Mouse (Mus musculus): ENCODE data around the gene Gpr171. TPM values are rescaled to one million over a fixed set of nuclear protein-coding genes. Genes with fewer than 3 reads are reported as not detected.
A peak's percentile ranks its signal among the peaks of the same experiment; 100 is the strongest.
"Not testable (repeated sequence)": the region's sequence is repeated elsewhere in the genome, so short reads cannot be mapped to it uniquely, and the experiment has no call there.

Gpr171 gene
- polyA plus RNA-seq, 1 experiment from 2014 or later: 1.6 TPM

DNA sequence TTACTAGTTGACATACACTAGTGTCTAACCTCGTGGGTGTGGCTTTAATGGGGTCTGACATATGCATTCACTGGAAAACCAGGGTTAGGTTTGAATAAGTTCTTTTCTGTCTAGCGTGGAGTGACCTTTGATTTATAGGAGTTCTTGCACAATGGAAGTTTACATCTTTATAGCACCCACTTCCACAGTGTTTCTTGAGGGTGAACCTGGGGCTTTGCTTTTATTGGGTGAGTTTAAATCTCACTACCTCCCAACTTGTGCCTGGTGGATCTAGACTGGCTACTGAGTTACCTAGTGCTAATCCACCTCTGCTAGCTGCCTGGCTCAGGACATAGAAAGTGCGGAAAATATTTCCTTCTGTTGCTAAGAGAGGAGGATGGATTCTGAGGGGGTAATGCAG is 10.3 kb upstream of the Gpr171 start:
- Histone ChIP-seq H3K27ac (replicated peaks) (no peak overlapping the region), H3K4me1 (no peaks in the 10 kb centered on the region), H3K4me3 (replicated peaks) (no peak overlapping the region), H3K4me2 (no peak overlapping the region), H3K9me3 (replicated peaks) (no peaks in the 10 kb centered on the region), H3K27me3 (replicated peaks) (no peaks in the 10 kb centered on the region), H3K9ac (replicated peaks) (no peak overlapping the region), H3K36me3 (0 out of 2 replicates have a peak, but pooled peaks cover 10% of the 10 kb centered on the region)
- ATAC-seq (ENCODE audit: low FRiP score): no peak
- WGBS: 70% methylated on average over 3 of the region's 3 CpGs

DNA sequence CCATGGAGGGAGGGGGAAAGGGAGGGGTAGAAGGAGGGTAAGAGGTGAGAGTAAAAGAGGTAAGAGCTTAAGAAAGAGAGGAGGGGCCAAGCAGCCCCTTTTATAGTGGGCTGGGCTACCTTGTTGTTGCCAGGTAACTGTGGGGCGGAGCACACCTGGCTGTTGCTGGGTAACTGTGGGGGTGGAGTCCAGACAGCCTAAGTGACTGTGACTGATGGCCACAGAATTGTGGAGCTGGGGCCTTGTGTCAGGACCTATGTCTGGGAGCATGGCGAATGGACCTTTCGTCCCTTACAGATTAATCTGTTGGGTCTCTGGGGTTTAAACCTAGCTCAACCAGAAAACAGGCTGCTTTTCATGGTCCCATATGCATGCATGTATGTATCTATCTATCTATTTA is 8.2 kb upstream of the Gpr171 start:
- H3K4me2 ChIP-seq; H3K36me3 ChIP-seq; H3K9ac ChIP-seq (replicated peaks); H3K27me3 ChIP-seq (replicated peaks); H3K4me3 ChIP-seq (replicated peaks); ATAC-seq (ENCODE audit: low FRiP score); H3K9me3 ChIP-seq (replicated peaks); H3K27ac ChIP-seq (replicated peaks); H3K4me1 ChIP-seq: not testable (repeated sequence)
- WGBS: 90% methylated on average over 3 of the region's 3 CpGs

DNA sequence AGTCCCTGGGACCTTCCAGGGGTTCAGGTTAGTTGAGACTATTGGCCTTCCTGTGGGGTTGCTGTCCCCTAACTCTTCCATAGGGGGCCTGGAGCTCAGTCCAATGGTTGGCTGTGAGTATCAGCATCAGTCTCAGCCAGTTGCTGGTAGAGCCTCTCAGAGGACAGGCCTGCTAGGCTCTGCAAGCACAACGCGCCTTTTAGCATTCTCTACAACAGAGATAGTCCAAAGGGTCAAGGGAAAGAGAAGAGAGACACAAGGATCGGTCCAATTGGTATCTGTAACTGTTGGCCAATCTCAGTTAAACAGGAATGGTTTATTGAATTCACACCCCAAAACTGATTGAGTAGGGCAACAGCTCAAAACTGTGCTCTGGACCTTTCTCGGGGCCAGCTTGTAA is 5.8 kb upstream of the Gpr171 start:
- no peak overlapping the region for H3K4me3 ChIP-seq (replicated peaks)
- no peaks in the 10 kb centered on the region for H3K27me3 ChIP-seq (replicated peaks)
- H3K9ac ChIP-seq (replicated peaks): no peak overlapping the region
- WGBS: 98% methylated on average over 4 of the region's 4 CpGs
- H3K27ac ChIP-seq (replicated peaks): no peak overlapping the region
- no peak for ATAC-seq (ENCODE audit: low FRiP score)
- H3K36me3 ChIP-seq: 0 out of 2 replicates have a peak, but pooled peaks cover 2% of the 10 kb centered on the region
- H3K4me1 ChIP-seq: no peaks in the 10 kb centered on the region
- H3K9me3 ChIP-seq (replicated peaks): no peaks in the 10 kb centered on the region
- H3K4me2 ChIP-seq: no peak overlapping the region

GRCm38 (mm10) chr3:59104462-59104861 is 2.8 kb upstream of the Gpr171 start:
- no peaks in the 10 kb centered on the region for H3K4me1 ChIP-seq
- no peak overlapping the region for H3K4me3 ChIP-seq (replicated peaks)
- no peak overlapping the region for H3K4me2 ChIP-seq
- H3K9ac ChIP-seq (replicated peaks): no peak overlapping the region
- H3K27ac ChIP-seq (replicated peaks): no peak overlapping the region
- H3K27me3 ChIP-seq (replicated peaks): no peaks in the 10 kb centered on the region
- H3K36me3 ChIP-seq: 0 out of 2 replicates have a peak, but pooled peaks cover 2% of the 10 kb centered on the region
- ATAC-seq (ENCODE audit: low FRiP score): no peak
- no peaks in the 10 kb centered on the region for H3K9me3 ChIP-seq (replicated peaks)
- 87% methylated on average over 4 of the region's 4 CpGs for WGBS

GRCm38 (mm10) chr3:59102146-59102545 is 525 bp upstream of the Gpr171 start:
- Histone ChIP-seq H3K4me1 (no peaks in the 10 kb centered on the region), H3K9ac (replicated peaks) (no peak overlapping the region), H3K27me3 (replicated peaks) (no peaks in the 10 kb centered on the region), H3K4me3 (replicated peaks) (no peak overlapping the region), H3K36me3 (0 out of 2 replicates have a peak, but pooled peaks cover 2% of the 10 kb centered on the region), H3K4me2 (no peak overlapping the region), H3K9me3 (replicated peaks) (no peaks in the 10 kb centered on the region), H3K27ac (replicated peaks) (no peak overlapping the region)
- WGBS: 90% methylated on average over 2 of the region's 2 CpGs
- no peak for ATAC-seq (ENCODE audit: low FRiP score)

GRCm38 (mm10) chr3:59098540-59098939 is 3.1 kb downstream of the Gpr171 start:
- 82% methylated on average over 10 of the region's 10 CpGs for WGBS
- H3K4me1 ChIP-seq: no peaks in the 10 kb centered on the region
- H3K9ac ChIP-seq (replicated peaks): no peak overlapping the region
- H3K9me3 ChIP-seq (replicated peaks): no peaks in the 10 kb centered on the region
- H3K27ac ChIP-seq (replicated peaks): no peak overlapping the region
- H3K4me3 ChIP-seq (replicated peaks): no peak overlapping the region
- ATAC-seq (ENCODE audit: low FRiP score): no peak
- H3K4me2 ChIP-seq: no peak overlapping the region
- H3K36me3 ChIP-seq: peaks cover 5% of the 10 kb centered on the region; the same call in 1 of the 2 replicates
- no peaks in the 10 kb centered on the region for H3K27me3 ChIP-seq (replicated peaks)

- Histone ChIP-seq H3K27me3 (replicated peaks) (no peaks in the 10 kb centered on the region), H3K9ac (replicated peaks) (no peak overlapping the region), H3K4me3 (replicated peaks) (no peak overlapping the region), H3K4me1 (no peaks in the 10 kb centered on the region), H3K9me3 (replicated peaks) (no peaks in the 10 kb centered on the region), H3K4me2 (no peak overlapping the region), H3K36me3 (peaks cover 9% of the 10 kb centered on the region; the same call in 1 of the 2 replicates), H3K27ac (replicated peaks) (no peak overlapping the region)
- WGBS: 80% methylated on average over 6 of the region's 6 CpGs
- no peak for ATAC-seq (ENCODE audit: low FRiP score)
These were observed 4.2 kb downstream of the Gpr171 start for GRCm38 (mm10) chr3:59097421-59097820.

- no peaks in the 10 kb centered on the region for H3K9me3 ChIP-seq (replicated peaks)
- no peak overlapping the region for H3K4me3 ChIP-seq (replicated peaks)
- H3K9ac ChIP-seq (replicated peaks): no peak overlapping the region
- no peak overlapping the region for H3K4me2 ChIP-seq
- H3K36me3 ChIP-seq: peaks cover 11% of the 10 kb centered on the region; the same call in 1 of the 2 replicates
- no peak overlapping the region for H3K27ac ChIP-seq (replicated peaks)
- no peak for ATAC-seq (ENCODE audit: low FRiP score)
- H3K4me1 ChIP-seq: no peaks in the 10 kb centered on the region
- no peaks in the 10 kb centered on the region for H3K27me3 ChIP-seq (replicated peaks)
- WGBS: 78% methylated on average over 11 of the region's 11 CpGs
These were observed 8.9 kb downstream of the Gpr171 start for GRCm38 (mm10) chr3:59092702-59093101.

DNA sequence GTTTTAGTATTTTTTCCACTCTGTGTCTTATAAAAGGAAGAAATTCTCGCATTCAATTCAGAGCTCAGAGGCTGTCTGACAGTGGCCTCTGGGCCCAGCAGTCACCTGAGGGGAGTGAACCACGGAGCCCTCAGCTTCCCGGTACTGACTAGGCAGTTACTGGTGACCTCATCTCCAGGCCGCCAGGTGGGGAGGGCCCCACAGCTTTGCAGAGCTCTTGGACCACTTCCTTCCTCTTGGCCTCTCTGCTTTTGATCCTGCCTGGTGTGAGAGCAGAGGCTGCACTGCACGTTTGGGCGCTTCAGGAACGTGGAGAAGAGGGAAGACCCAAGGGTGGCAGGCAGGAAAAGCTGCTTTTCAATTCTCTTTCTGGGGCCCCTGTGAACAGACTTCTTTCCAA is 20.7 kb downstream of the Gpr171 start:
- H3K27me3 ChIP-seq (replicated peaks): no peaks in the 10 kb centered on the region
- H3K4me2 ChIP-seq: no peak overlapping the region
- no peaks in the 10 kb centered on the region for H3K4me1 ChIP-seq
- 23% methylated on average over 7 of the region's 7 CpGs for WGBS
- H3K4me3 ChIP-seq (replicated peaks): no peak overlapping the region
- H3K9me3 ChIP-seq (replicated peaks): no peaks in the 10 kb centered on the region
- ATAC-seq (ENCODE audit: low FRiP score): 0 out of 2 replicates have a peak, but pooled peaks have one; percentile 27
- no peak overlapping the region for H3K9ac ChIP-seq (replicated peaks)
- H3K27ac ChIP-seq (replicated peaks): no peak overlapping the region
- no peaks in the 10 kb centered on the region; the same call in 1 of the 2 replicates for H3K36me3 ChIP-seq

- ATAC-seq (ENCODE audit: low FRiP score): no peak
- Histone ChIP-seq H3K9me3 (replicated peaks) (no peaks in the 10 kb centered on the region), H3K9ac (replicated peaks) (no peak overlapping the region), H3K4me1 (no peaks in the 10 kb centered on the region), H3K27ac (replicated peaks) (no peak overlapping the region), H3K36me3 (no peaks in the 10 kb centered on the region; the same call in 1 of the 2 replicates), H3K27me3 (replicated peaks) (no peaks in the 10 kb centered on the region), H3K4me3 (replicated peaks) (no peak overlapping the region), H3K4me2 (no peak overlapping the region)
- WGBS: 35% methylated on average over 6 of the region's 6 CpGs
These were observed 21.2 kb downstream of the Gpr171 start for GRCm38 (mm10) chr3:59080293-59080916.

- Histone ChIP-seq H3K36me3 (no peaks in the 10 kb centered on the region; the same call in 1 of the 2 replicates), H3K4me3 (replicated peaks) (no peak overlapping the region), H3K9me3 (replicated peaks) (no peaks in the 10 kb centered on the region), H3K27me3 (replicated peaks) (no peaks in the 10 kb centered on the region), H3K4me2 (no peak overlapping the region), H3K4me1 (no peaks in the 10 kb centered on the region), H3K27ac (replicated peaks) (no peak overlapping the region), H3K9ac (replicated peaks) (no peak overlapping the region)
- WGBS: 35% methylated on average over 4 of the region's 4 CpGs
- ATAC-seq (ENCODE audit: low FRiP score): no peak
These were observed 22.3 kb downstream of the Gpr171 start for GRCm38 (mm10) chr3:59079327-59079726.

DNA sequence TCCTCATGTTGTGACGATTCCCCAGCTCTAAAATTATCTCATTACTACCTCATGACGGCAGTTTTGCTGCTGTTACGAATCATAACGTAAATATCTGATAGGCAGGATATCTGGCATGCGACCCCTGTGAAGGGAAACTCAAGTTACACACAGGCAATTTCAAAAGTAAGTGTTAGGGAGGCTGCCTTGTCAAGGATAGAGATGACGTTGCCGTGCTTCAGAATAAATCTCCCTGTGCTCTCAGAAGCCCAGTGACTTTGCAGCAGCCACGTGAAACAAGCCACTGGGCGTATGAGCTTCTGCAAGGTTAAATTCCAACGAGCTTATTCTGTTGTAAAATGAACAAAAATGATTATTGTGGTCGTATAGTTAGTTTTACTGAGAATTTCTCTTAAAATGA is 23.0 kb downstream of the Gpr171 start:
- H3K9ac ChIP-seq (replicated peaks): no peak overlapping the region
- no peaks in the 10 kb centered on the region for H3K27me3 ChIP-seq (replicated peaks)
- 87% methylated on average over 11 of the region's 11 CpGs for WGBS
- no peak overlapping the region for H3K4me2 ChIP-seq
- no peaks in the 10 kb centered on the region for H3K36me3 ChIP-seq
- no peak overlapping the region for H3K27ac ChIP-seq (replicated peaks)
- H3K4me1 ChIP-seq: no peaks in the 10 kb centered on the region
- H3K9me3 ChIP-seq (replicated peaks): no peaks in the 10 kb centered on the region
- no peak for ATAC-seq (ENCODE audit: low FRiP score)
- H3K4me3 ChIP-seq (replicated peaks): no peak overlapping the region
